Mouse (Mus musculus): Measurements from ENCODE around the gene Sdr9c7. TPM values are rescaled to one million over a fixed set of nuclear protein-coding genes. Genes with fewer than 3 reads are reported as not detected.

The Sdr9c7 gene
- polyA plus RNA-seq, 1 experiment from 2014 or later: not detected

- H3K4me1 ChIP-seq (ENCODE audit: control insufficient read depth, insufficient read depth, low read length): no peaks in the 10 kb centered on the region
- H3K9me3 ChIP-seq (replicated peaks; ENCODE audit: control insufficient read depth, low read length): no peaks in the 10 kb centered on the region
- H3K36me3 ChIP-seq (replicated peaks; ENCODE audit: control insufficient read depth, insufficient read depth, low read depth, low read length): no peaks in the 10 kb centered on the region
- no peak overlapping the region for H3K4me3 ChIP-seq (ENCODE audit: low read depth, low read length)
- no peaks in the 10 kb centered on the region for H3K27me3 ChIP-seq (ENCODE audit: control insufficient read depth, insufficient read depth, low read length)
- DNase-seq (ENCODE audit: low spot score) (peak; percentile 81), ATAC-seq (replicated peaks; ENCODE audit: insufficient number of reproducible peaks, low FRiP score, low TSS enrichment, low read depth) (0 out of 2 replicates have a peak, but pooled peaks have one; percentile 39)
- no peak overlapping the region for H3K9ac ChIP-seq (replicated peaks; ENCODE audit: low read length)
- WGBS: 57% methylated on average over 16 of the region's 16 CpGs
- H3K27ac ChIP-seq (replicated peaks; ENCODE audit: low read depth, low read length): no peak overlapping the region
- H3K4me2 ChIP-seq (ENCODE audit: low read depth, low read length): no peak overlapping the region
Measured at GRCm38 (mm10) chr10:127956168-127956816, 58.0 kb downstream of the Sdr9c7 start.

- H3K36me3 ChIP-seq (replicated peaks; ENCODE audit: control insufficient read depth, insufficient read depth, low read depth, low read length): no peaks in the 10 kb centered on the region
- whole genome bisulfite sequencing: 97% methylated on average over 7 of the region's 7 CpGs
- H3K27me3 ChIP-seq (ENCODE audit: control insufficient read depth, insufficient read depth, low read length): no peaks in the 10 kb centered on the region
- H3K4me1 ChIP-seq (ENCODE audit: control insufficient read depth, insufficient read depth, low read length): no peaks in the 10 kb centered on the region
- no peak overlapping the region for H3K9ac ChIP-seq (replicated peaks; ENCODE audit: low read length)
- DNase-seq (ENCODE audit: low spot score) (no peak), ATAC-seq (replicated peaks; ENCODE audit: insufficient number of reproducible peaks, low FRiP score, low TSS enrichment, low read depth) (no peak)
- no peak overlapping the region for H3K4me3 ChIP-seq (ENCODE audit: low read depth, low read length)
- H3K4me2 ChIP-seq (ENCODE audit: low read depth, low read length): no peak overlapping the region
- no peak overlapping the region for H3K27ac ChIP-seq (replicated peaks; ENCODE audit: low read depth, low read length)
- H3K9me3 ChIP-seq (replicated peaks; ENCODE audit: control insufficient read depth, low read length): no peaks in the 10 kb centered on the region
Measured at GRCm38 (mm10) chr10:127959161-127959679, 60.9 kb downstream of the Sdr9c7 start.

Other genes starting within 250 kb of the Sdr9c7 start
- 11.2 and 11.7 TPM in 2 replicates for gene Nemp1, start 231.6 kb upstream of the Sdr9c7 start, polyA plus RNA-seq (2014; fragmentation: Nextera tagmentation; extraction: Ambion mirVana)
- gene Nab2, start 229.9 kb upstream of the Sdr9c7 start, polyA plus RNA-seq (2014; fragmentation: Nextera tagmentation; extraction: Ambion mirVana): 8.0 and 9.3 TPM in 2 replicates
- 0.40 and 0.55 TPM in 2 replicates for gene Myo1a, start 193.3 kb upstream of the Sdr9c7 start, polyA plus RNA-seq (2014; fragmentation: Nextera tagmentation; extraction: Ambion mirVana)
- 1.9 and 2.9 TPM in 2 replicates for gene Tac2, start 174.0 kb upstream of the Sdr9c7 start, polyA plus RNA-seq (2014; fragmentation: Nextera tagmentation; extraction: Ambion mirVana)
- 6.5 and 7.4 TPM in 2 replicates for gene Zbtb39, start 159.0 kb upstream of the Sdr9c7 start, polyA plus RNA-seq (2014; fragmentation: Nextera tagmentation; extraction: Ambion mirVana)
- gene Gpr182, start 146.8 kb upstream of the Sdr9c7 start, polyA plus RNA-seq (2014; fragmentation: Nextera tagmentation; extraction: Ambion mirVana): 0.28 and 0.45 TPM in 2 replicates
- not detected in 2 replicates for gene Rdh1, start 138.8 kb upstream of the Sdr9c7 start, polyA plus RNA-seq (2014; fragmentation: Nextera tagmentation; extraction: Ambion mirVana)
- gene Rdh16f1, start 138.7 kb upstream of the Sdr9c7 start, polyA plus RNA-seq (2014; fragmentation: Nextera tagmentation; extraction: Ambion mirVana): not detected in 2 replicates
- gene Rdh9, start 122.1 kb upstream of the Sdr9c7 start, polyA plus RNA-seq (2014; fragmentation: Nextera tagmentation; extraction: Ambion mirVana): not detected in 2 replicates
- gene Rdh16, start 97.4 kb upstream of the Sdr9c7 start, polyA plus RNA-seq (2014; fragmentation: Nextera tagmentation; extraction: Ambion mirVana): not detected in 2 replicates
- not detected in 2 replicates for gene Rdh19, start 48.6 kb upstream of the Sdr9c7 start, polyA plus RNA-seq (2014; fragmentation: Nextera tagmentation; extraction: Ambion mirVana)
- not detected in 2 replicates for gene Rdh16f2, start 32.0 kb upstream of the Sdr9c7 start, polyA plus RNA-seq (2014; fragmentation: Nextera tagmentation; extraction: Ambion mirVana)
- not detected in 2 replicates for gene Rdh7, start 9.7 kb upstream of the Sdr9c7 start, polyA plus RNA-seq (2014; fragmentation: Nextera tagmentation; extraction: Ambion mirVana)
- gene Hsd17b6, start 109.1 kb downstream of the Sdr9c7 start, polyA plus RNA-seq (2014; fragmentation: Nextera tagmentation; extraction: Ambion mirVana): not detected in 2 replicates
- 121 and 132 TPM in 2 replicates for gene Prim1, start 116.7 kb downstream of the Sdr9c7 start, polyA plus RNA-seq (2014; fragmentation: Nextera tagmentation; extraction: Ambion mirVana)
- 1,020 and 1,060 TPM in 2 replicates for gene Naca, start 137.1 kb downstream of the Sdr9c7 start, polyA plus RNA-seq (2014; fragmentation: Nextera tagmentation; extraction: Ambion mirVana)
- 641 and 733 TPM in 2 replicates for gene Ptges3, start 160.4 kb downstream of the Sdr9c7 start, polyA plus RNA-seq (2014; fragmentation: Nextera tagmentation; extraction: Ambion mirVana)
- gene Atp5b, start 184.8 kb downstream of the Sdr9c7 start, polyA plus RNA-seq (2014; fragmentation: Nextera tagmentation; extraction: Ambion mirVana): 2,412 and 2,488 TPM in 2 replicates
- gene Baz2a, start 193.1 kb downstream of the Sdr9c7 start, polyA plus RNA-seq (2014; fragmentation: Nextera tagmentation; extraction: Ambion mirVana): 14.0 and 14.2 TPM in 2 replicates